Mouse (Mus musculus) kidney, adult 2 months (tissue): ENCODE measurements around the gene Mindy1.

Experiments
- CTCF ChIP-seq: fragments of 200-500 bp; conservative IDR thresholded peaks from 2 replicates; pipeline ENCODE4 v1.5.1; 2011; ENCODE audit warnings: low read depth, mild to moderate bottlenecking, control low read depth, low read length, moderate library complexity, mixed read lengths; ENCODE audit not compliant: insufficient read depth, insufficient read length
- POLR2A ChIP-seq: fragments of 200-500 bp; IDR thresholded peaks from one replicate; pipeline ENCODE4 v1.6.1; 2011; ENCODE audit warnings: low read depth, low read length, control low read depth

- TF ChIP-seq CTCF (no peak), POLR2A (no peak)
Observed at GRCm38 (mm10) chr3:95324454-95325144, 43.5 kb downstream of the Mindy1 start.
